Mouse (Mus musculus) intestine, postnatal 0 days (tissue): ENCODE measurements around the gene Neu1. TPM values are rescaled to one million over a fixed set of nuclear protein-coding genes. Genes with fewer than 3 reads are reported as not detected.
"Not testable (repeated sequence)": the region's sequence is repeated elsewhere in the genome, so short reads cannot be mapped to it uniquely, and the experiment has no call there.

Source experiments
- ATAC-seq: fragments of 200-750 bp; cut with Nextera tagmentation; 2 replicates; pipeline ENCODE4 v1.8.0; 2017; ENCODE audit warnings: mild to moderate bottlenecking, moderate TSS enrichment, moderate library complexity
- H3K27ac ChIP-seq: fragments of 300-500 bp; sonication (generic); 2 replicates; pipeline ENCODE4 v1.5.1; 2014; ENCODE audit warnings: mild to moderate bottlenecking, low read depth, low read length, moderate library complexity
- H3K27me3 ChIP-seq: fragments of 300-500 bp; sonication (generic); replicated peaks from 2 replicates; pipeline ENCODE4 v1.6.1; 2014; ENCODE audit warnings: low read length, mixed read lengths; ENCODE audit not compliant: control insufficient read depth, insufficient read depth
- H3K36me3 ChIP-seq: fragments of 300-500 bp; sonication (generic); 2 replicates; pipeline ENCODE4 v1.6.1; 2014; ENCODE audit warnings: mild to moderate bottlenecking, moderate library complexity; ENCODE audit not compliant: control insufficient read depth, insufficient read depth
- H3K4me1 ChIP-seq: fragments of 300-500 bp; sonication (generic); replicated peaks from 2 replicates; pipeline ENCODE4 v1.6.1; 2014; ENCODE audit warnings: antibody characterized with exemption, low read length, mixed read lengths; ENCODE audit not compliant: control insufficient read depth, insufficient read depth
- H3K4me2 ChIP-seq: fragments of 300-500 bp; sonication (generic); replicated peaks from 2 replicates; pipeline ENCODE4 v1.6.1; 2014; ENCODE audit warnings: low read depth, mild to moderate bottlenecking, moderate library complexity
- H3K4me3 ChIP-seq: fragments of 300-500 bp; sonication (generic); 2 replicates; pipeline ENCODE4 v1.5.1; 2014; ENCODE audit warnings: low read depth, low read length
- H3K9ac ChIP-seq: fragments of 300-500 bp; sonication (generic); 2 replicates; pipeline ENCODE4 v1.6.1; 2014; ENCODE audit warnings: mild to moderate bottlenecking, low read depth, low read length
- H3K9me3 ChIP-seq: fragments of 300-500 bp; sonication (generic); 2 replicates; pipeline ENCODE4 v1.6.1; 2016; ENCODE audit warnings: mixed run types; ENCODE audit not compliant: control insufficient read depth
- CTCF ChIP-seq: sonication (generic); IDR thresholded peaks from 2 replicates; pipeline ENCODE4 v1.5.1; 2016; ENCODE audit warnings: low read depth, mild to moderate bottlenecking, control low read depth, antibody characterized with exemption, moderate library complexity
- WGBS: fragments of 180-500 bp; shearing (Covaris S2); extraction: QIAGEN DNeasy Blood & Tissue Kit; methylation state at CpG from one replicate; pipeline ENCODE4 v1.1.7; 2014; 5-methylcytosine and 5-hydroxymethylcytosine counted together
- polyA plus RNA-seq: library from polyadenylated mRNA; unstranded; fragments of >200 nt; fragmentation: Nextera tagmentation; extraction: Ambion mirVana; gene quantifications from 2 replicates; pipeline ENCODE4 v1.2.1, GENCODE M21; 2015

Gene Neu1
- polyA plus RNA-seq, 1 experiment from 2014 or later: 522 TPM

GRCm38 (mm10) chr17:34959881-34960515 lies 28.9 kb downstream of the Neu1 start:
- TF ChIP-seq CTCF: no peak
- H3K36me3 ChIP-seq: no peaks in the 10 kb centered on the region
- 0 out of 2 replicates have a peak, but pooled peaks cover 2% of the 10 kb centered on the region for H3K4me1 ChIP-seq
- H3K9me3 ChIP-seq: no peaks in the 10 kb centered on the region
- WGBS: 10% methylated on average over 12 of the region's 12 CpGs
- peak overlapping the region; percentile 89 for H3K27ac ChIP-seq
- H3K9ac ChIP-seq: peak overlapping the region; percentile 55
- no peak for ATAC-seq
- H3K27me3 ChIP-seq: no peaks in the 10 kb centered on the region
- peak overlapping the region; percentile 42 for H3K4me3 ChIP-seq
- peak overlapping the region; percentile 75 for H3K4me2 ChIP-seq

DNA sequence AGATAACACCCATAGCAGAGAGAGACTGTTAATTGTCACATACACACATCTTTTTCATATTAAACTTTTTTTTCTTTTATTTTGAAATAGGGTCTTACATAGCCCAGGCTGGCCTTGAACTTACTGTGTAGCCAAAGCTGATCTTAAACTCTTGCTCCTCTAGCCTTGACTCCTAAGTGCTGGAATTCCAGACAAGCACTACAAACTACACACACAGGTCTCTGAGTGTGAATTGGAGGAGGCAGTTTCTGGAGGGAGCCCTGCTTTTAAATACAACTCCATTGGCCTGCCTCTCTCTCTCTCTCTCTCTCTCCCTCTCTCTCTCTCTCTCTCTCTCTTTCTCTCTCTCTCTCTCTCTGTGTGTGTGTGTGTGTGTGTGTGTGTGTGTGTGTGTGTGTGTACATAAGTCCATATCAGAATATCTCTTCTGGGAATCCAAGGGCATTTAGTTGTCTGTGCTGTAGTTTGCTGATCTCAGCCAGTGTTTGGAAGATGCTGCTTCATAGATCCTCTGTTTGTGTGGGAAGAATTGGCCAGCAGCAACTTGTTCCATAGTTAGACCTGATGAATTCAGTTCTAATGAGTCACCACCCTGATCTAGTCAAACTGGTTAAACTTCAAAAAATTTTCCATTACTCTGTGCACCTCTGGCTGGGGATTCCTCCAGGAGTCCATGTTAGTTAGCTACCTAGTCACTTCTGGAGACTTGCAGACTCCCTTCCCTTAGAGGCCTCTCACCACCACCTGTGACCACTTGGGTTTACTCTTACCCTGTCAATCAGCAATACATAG lies 29.8 kb downstream of the Neu1 start:
- H3K27ac ChIP-seq: no peak overlapping the region; the same call in none of the 2 replicates
- no peak for TF ChIP-seq CTCF
- ATAC-seq: no peak
- no peaks in the 10 kb centered on the region for H3K9me3 ChIP-seq
- no peak overlapping the region for H3K4me3 ChIP-seq
- H3K36me3 ChIP-seq: no peaks in the 10 kb centered on the region
- H3K4me2 ChIP-seq: no peak overlapping the region
- no peaks in the 10 kb centered on the region for H3K27me3 ChIP-seq
- H3K4me1 ChIP-seq: 0 out of 2 replicates have a peak, but pooled peaks cover 2% of the 10 kb centered on the region
- no peak overlapping the region for H3K9ac ChIP-seq

- Histone ChIP-seq H3K36me3 (no peaks in the 10 kb centered on the region), H3K4me2 (no peak overlapping the region), H3K9ac (no peak overlapping the region), H3K4me3 (no peak overlapping the region), H3K9me3 (no peaks in the 10 kb centered on the region), H3K4me1 (0 out of 2 replicates have a peak, but pooled peaks cover 2% of the 10 kb centered on the region), H3K27me3 (no peaks in the 10 kb centered on the region), H3K27ac (no peak overlapping the region; the same call in 1 of the 2 replicates)
- no peak for ATAC-seq
- no peak for TF ChIP-seq CTCF
- WGBS: 53% methylated on average over 3 of the region's 3 CpGs
Observed at GRCm38 (mm10) chr17:34962125-34962524, 31.1 kb downstream of the Neu1 start.

- no peak overlapping the region for H3K27ac ChIP-seq
Observed at GRCm38 (mm10) chr17:34962841-34963240, 31.8 kb downstream of the Neu1 start.

DNA sequence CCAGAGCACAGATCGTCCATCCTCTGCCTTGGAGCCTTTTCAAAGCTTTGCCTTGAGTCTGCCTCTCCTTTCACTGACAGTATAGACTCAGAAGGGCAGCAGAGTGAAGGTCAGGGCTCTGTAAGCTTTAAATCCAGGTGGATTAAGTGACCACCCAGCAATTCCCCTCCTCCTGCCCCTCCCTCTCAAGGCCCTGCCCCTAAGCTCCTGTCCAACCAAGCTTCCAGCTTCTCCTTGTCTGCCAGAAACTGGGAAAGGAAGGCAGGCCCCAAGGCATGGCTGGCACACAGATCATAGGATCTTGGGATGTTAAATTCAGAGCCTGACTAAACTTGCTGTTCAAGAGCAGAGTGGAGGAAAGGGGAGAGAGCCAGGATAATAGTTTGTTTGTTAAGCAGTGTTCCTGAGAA lies 33.6 kb downstream of the Neu1 start:
- Histone ChIP-seq H3K4me1 (0 out of 2 replicates have a peak, but pooled peaks cover 2% of the 10 kb centered on the region), H3K4me3 (no peak overlapping the region), H3K4me2 (no peak overlapping the region), H3K9me3 (no peaks in the 10 kb centered on the region), H3K27ac (no peak overlapping the region; the same call in 1 of the 2 replicates), H3K9ac (no peak overlapping the region), H3K36me3 (no peaks in the 10 kb centered on the region), H3K27me3 (peaks cover 15% of the 10 kb centered on the region)
- no peak for ATAC-seq
- TF ChIP-seq CTCF: no peak
- WGBS: 26% methylated on average over 1 of the region's 1 CpGs

More at GRCm38 (mm10) chr17:34962841-34963240, 31.8 kb downstream of the Neu1 start:
- Histone ChIP-seq H3K4me2 (no peak overlapping the region), H3K9ac (no peak overlapping the region), H3K27me3 (peaks cover 3% of the 10 kb centered on the region; the same call in 1 of the 2 replicates), H3K4me1 (0 out of 2 replicates have a peak, but pooled peaks cover 2% of the 10 kb centered on the region), H3K4me3 (no peak overlapping the region), H3K9me3 (no peaks in the 10 kb centered on the region), H3K36me3 (no peaks in the 10 kb centered on the region)
- no peak for ATAC-seq
- no peak for TF ChIP-seq CTCF
- WGBS: 81% methylated on average over 1 of the region's 1 CpGs

DNA sequence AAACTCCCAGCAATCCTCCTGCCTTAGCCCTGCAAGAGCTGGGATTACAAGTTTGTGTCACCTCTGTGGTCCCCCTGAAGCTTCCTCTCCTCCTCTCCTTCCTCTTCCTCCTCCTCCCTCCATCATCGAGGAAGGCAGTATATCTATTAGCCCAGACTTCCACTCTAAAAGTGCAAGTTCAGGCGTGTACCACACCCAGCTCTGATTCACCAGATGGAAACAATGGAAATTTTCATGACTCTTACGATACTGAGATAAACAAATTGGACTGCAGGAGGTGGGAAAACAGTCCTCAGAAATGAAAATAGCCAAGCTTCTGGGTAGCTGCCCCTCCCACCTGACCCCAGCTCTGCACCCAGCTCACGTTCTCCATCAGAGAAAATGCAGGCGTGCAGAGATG lies 34.6 kb downstream of the Neu1 start:
- H3K4me3 ChIP-seq: no peak overlapping the region
- no peak overlapping the region for H3K27ac ChIP-seq
- no peak for TF ChIP-seq CTCF
- H3K27me3 ChIP-seq: peaks cover 15% of the 10 kb centered on the region
- H3K9me3 ChIP-seq: no peaks in the 10 kb centered on the region
- H3K4me1 ChIP-seq: 0 out of 2 replicates have a peak, but pooled peaks cover 2% of the 10 kb centered on the region
- H3K36me3 ChIP-seq: no peaks in the 10 kb centered on the region
- no peak for ATAC-seq
- WGBS: 49% methylated on average over 5 of the region's 5 CpGs
- no peak overlapping the region for H3K4me2 ChIP-seq
- H3K9ac ChIP-seq: no peak overlapping the region

DNA sequence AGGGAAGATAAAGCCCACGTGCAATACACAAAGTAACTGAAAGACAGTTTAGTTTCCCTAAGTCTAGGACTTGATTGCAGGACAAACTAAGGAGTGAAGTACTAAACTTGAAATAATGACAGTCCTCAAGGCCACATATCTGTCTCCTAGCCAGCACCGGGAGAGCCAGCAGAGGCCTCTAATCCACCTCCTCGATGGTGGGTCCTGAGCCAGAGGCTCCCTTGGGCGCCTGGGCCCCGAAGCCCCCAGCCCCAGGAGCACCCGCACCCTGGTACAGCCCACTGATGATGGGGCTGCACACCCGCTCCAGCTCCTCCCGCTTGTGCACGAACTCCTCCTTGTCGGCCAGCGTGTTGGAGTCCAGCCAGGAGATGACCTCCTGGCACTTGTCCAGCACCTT lies 38.8 kb downstream of the Neu1 start, which contains the start of gene Gm20481:
Gene Gm20481, plus strand, starts transcription at position 91 of the 400 bp plus-strand sequence.
- not testable (repeated sequence) for H3K4me1 ChIP-seq, H3K36me3 ChIP-seq, H3K9me3 ChIP-seq, H3K4me2 ChIP-seq, H3K4me3 ChIP-seq, ATAC-seq, H3K27ac ChIP-seq, H3K9ac ChIP-seq
- peaks cover 15% of the 10 kb centered on the region for H3K27me3 ChIP-seq
- 59% methylated on average over 6 of the region's 11 CpGs for WGBS

GRCm38 (mm10) chr17:34970850-34971249 lies 39.8 kb downstream of the Neu1 start:
- not testable (repeated sequence) for H3K4me2 ChIP-seq, H3K27ac ChIP-seq, H3K9me3 ChIP-seq, H3K36me3 ChIP-seq, H3K9ac ChIP-seq, H3K4me1 ChIP-seq, H3K4me3 ChIP-seq, ATAC-seq
- H3K27me3 ChIP-seq: peaks cover 15% of the 10 kb centered on the region
- WGBS: 37% methylated on average over 18 of the region's 37 CpGs

- H3K27ac ChIP-seq, H3K4me1 ChIP-seq, H3K9me3 ChIP-seq, H3K9ac ChIP-seq, H3K36me3 ChIP-seq: not testable (repeated sequence)
- H3K27me3 ChIP-seq: peaks cover 15% of the 10 kb centered on the region
- 5% methylated on average over 19 of the region's 43 CpGs for WGBS
- H3K4me3 ChIP-seq: peak overlapping the region; percentile 28
- peak; percentile 48; the same call in 1 of the 2 replicates for ATAC-seq
- H3K4me2 ChIP-seq: peak overlapping the region; percentile 64
Observed at GRCm38 (mm10) chr17:34971694-34972068, 40.6 kb downstream of the Neu1 start.
